Mouse (Mus musculus) left cerebral cortex, adult 8-10 months (tissue): ENCODE data around the gene Cd2. TPM values are rescaled to one million over a fixed set of nuclear protein-coding genes. Genes with fewer than 3 reads are reported as not detected.
A peak's percentile ranks its signal among the peaks of the same experiment; 100 is the strongest.

Source experiments
- DNase-seq, 2 experiments: peaks; one replicate each; pipeline ENCODE4 v3.0.0; 2022; ENCODE audit warnings: low spot score in 2 of 2
- total RNA-seq, 4 experiments: library from RNA; stranded (reverse); gene quantifications; 2 replicates each; pipeline ENCODE4 v1.2.4; 2022

The Cd2 gene
- total RNA-seq, 4 experiments from 2014 or later = 0.65 TPM; not detected in 3

DNA sequence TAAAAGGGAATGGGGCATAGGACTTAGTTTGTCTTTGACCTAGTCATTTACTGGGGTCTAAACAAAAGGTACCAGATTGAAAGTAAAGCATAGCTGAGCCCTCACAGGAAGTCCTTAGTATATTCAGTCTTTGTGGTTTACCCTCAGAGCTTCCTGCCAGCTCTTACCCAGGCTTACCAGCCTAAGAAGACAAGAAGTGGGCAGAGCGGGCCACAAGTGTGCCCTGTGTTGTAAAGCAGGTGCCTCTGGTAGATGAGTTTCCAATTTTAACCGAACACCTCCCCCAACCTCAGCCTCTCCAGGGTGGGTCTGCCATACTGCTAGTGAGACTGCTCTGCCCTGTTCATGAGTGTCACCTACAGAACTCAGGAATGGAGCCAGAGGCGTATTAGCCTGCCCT is 12.9 kb downstream of the Cd2 start:
- no peak for DNase-seq

DNA sequence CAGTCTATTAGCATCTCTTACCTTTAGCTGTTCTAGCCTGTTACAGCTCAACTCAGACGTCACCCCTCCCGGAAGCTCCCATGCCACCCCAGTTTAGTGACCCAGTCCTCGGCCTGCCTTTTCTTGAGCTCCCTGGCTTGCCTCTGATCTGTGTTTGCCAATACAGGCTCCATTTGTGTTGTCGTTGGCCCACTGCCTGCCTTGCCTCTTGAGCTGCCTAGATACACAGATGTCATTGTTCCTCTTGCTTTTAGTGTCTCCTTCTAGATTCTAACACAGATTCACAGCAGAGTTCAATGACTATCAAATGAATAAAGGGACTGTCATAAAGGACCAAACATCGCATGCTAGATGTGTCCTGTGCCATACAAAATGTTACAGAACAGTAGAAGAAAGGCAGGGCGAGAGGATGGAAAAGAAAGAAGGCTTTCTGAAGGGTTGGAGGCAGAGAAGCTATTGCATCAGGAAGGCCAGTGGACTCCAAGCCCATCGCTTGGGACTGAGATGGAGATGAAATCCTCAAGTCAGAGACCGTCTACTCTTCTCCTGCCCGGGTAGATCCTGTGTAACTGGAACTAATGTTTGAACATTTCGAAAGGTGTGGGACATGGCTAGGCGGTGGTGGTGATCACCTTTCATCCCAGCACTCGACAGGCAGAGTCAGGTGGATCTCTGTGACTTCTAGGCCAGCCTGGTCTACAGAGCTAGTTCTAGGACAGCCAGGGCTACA is 13.5 kb downstream of the Cd2 start:
- DNase-seq = peak in 1 of 2 experiments; percentile 46

DNA sequence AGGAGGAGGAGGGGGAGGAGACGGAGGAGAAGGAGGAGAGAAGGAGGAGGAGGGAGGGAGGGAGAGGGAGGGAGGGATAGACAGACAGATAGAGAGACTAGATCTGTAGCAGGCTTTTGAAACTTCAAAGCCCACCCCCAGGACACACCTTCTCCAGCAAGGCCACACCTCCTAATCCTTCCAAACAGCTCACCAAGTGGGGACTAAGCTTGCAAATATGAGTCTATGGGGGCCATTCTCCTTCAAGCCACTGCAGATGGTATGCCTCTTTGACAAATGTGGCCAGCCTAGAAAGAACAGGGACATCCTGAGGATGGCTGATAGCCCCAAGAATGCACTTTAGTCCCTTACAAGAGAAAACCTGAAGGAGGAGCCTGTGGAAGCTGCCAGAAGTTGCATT is 15.6 kb downstream of the Cd2 start:
- no peak for DNase-seq

DNA sequence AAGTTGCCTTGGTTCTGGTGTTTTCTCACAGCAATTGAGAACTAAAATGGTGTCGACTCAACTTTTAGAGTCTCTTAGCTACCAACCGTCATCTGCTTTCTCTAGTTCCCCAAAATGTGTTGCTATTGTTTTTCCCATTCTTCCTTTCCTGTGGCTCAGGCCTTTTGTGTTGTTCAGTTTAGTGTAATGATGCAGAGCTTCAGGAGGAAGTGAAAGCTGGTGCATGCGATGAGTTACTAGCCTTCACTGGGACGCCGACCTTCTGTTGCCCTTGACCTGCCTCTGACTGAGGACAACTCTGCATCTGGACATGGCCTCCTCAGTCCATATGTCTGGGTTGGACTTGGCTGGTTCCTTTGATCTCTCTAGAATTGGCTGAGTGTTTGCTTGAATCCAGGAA is 16.9 kb downstream of the Cd2 start:
- DNase-seq = no peak

DNA sequence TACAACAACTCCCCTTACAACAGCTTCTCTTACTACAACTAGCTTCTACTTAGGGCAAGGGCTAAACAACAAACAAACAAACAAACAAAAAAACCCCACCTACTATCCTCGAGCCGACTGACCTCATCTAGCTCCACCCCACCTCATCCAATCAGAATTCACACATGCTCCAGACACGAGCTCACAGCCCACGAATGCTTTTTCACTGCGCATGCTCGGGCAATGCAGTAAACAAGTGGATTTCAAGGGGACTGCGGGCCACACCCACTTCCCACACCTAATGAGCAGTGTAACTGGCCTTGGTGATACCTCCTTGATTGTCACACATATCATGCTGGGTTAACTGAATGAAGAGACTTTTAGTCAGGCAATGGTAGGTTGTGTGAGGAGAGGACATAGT is 19.4 kb downstream of the Cd2 start:
- no peak for DNase-seq

DNA sequence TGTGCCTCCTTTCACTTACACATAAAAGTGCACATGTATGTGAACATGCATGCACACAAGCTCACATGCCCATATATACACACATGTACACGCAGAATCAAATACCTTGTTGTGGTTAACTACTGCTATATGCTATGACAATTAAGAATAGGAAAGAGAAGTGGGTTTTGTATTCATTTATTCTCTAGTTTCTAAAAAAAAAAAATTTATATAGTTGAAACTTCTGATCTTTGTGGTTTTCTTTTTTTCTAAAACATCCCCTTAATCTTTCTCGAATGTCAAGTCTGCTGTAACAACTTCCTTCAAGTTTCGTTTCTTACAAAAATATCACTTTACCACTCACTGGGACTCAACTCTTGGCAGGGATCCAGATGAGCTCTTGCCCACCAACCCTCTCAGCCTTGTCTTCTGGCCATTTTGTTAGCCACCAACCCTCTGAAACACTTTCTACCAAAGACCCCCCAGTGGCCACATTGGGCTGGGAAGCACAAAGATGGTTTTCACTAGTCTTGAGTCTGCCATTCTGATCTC is 22.1 kb downstream of the Cd2 start:
- DNase-seq = no peak

DNA sequence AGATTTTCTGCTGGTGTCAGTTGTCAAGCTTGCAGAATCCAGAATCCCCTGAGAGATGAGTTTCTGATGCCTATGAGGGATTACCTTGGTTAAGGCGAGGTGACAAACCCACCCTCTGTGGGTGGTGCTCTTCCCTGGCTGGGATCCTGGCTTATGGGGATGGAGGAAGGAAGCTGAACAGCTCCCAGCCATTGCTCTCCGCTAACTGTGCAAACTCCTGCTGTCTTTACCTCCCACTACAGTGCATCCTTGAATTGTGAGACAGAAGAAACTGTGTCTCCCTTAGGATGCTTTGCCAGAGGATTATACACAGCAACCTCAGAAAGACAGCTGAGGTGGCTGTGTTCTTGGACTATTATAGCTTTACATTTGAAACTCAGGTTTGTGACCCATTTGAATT is 28.8 kb downstream of the Cd2 start:
- DNase-seq = no peak

DNA sequence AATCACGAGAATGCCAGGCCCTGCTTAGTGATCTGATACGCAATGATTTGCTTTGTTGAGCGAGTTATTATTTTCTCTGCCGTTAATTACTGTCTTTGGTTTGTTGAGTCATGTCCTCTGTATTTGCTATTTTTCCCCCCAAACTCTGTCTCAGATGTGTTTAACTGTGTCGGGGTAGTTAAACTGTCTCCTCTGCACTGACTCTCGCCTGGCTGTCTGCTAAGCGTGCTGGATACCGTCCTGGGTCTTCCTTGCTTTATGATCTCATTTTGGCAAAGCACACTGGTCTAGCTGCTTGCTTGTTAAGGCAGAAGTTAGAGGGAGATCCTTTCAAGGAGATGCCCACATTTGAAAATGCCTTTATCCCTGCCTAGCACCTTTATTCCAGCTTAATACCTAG is 31.6 kb downstream of the Cd2 start:
- DNase-seq = no peak

DNA sequence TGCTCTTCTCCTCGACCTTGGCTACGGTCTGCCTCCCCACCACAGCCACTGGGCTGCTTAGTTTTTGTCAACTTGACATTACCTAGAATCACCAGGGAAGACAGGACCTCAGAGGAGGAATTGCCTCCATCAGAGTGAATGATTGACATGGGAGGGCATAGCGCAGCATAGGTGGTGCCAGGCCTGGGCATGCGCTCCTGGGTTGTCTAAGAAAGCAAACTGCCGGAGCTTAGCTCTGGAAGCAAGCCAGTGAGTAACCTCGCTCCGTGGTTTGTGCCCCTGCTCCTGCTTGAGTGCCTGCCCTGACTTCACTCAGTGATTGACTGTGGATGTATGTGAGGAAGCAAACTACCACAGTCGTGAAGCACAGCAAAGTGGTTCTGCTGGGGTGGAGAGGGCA is 35.6 kb downstream of the Cd2 start:
- no peak for DNase-seq

DNA sequence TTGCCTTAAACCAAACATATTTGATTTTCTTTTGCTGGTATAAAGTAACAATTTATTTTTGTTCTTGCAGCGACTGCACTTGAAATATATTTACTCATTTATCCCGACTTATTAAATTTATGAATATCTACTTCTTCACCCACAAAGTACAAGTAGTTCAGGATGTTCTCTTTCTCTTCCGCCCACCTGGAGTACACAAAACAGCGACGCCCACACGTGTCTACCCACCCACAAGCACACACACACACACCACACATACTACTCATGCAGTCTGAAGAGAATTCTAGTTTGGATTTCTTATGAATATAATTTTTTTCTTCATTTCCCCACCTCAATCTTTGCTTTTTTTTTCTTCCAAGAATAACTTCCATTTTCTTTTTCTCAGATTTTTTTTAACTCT is 37.9 kb downstream of the Cd2 start:
- DNase-seq = peak in 1 of 2 experiments; percentile 28

DNA sequence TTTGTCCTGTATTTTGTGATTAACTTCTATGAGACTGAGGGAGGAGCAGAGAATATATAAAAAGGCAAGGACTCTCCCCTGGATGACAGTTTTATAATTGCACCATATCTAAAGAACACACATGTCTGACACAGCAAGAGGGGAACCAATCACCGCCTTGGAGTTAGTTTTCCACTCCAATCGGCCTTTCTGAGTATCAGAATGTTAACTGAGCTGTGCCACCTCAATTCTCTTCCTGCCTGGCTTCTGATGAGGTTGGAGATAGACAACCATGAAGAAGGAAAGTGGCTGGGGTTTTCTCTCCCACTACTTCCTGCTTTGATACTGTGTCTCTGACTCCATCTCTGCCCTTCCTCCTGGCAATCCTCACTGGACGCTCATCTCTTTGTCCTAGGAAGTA is 42.5 kb downstream of the Cd2 start:
- no peak for DNase-seq

DNA sequence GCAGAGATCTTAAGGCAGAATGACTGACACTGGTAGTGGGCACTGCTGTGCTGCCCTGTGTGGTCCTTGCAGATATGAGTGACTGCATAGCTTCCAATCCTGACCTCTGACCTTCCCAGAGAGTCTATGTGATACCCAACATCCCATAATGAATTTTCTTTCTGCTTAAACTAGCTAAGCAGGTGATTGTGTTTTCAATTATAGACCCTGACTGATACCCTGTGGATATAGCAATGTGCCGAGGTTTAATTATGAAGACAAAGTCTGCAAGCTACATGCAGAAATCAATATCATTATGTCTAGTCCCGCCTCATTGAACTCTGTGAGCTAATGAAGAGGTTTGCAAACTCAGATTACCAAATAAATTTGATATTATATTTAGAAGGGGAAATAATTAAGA is 44.7 kb downstream of the Cd2 start:
- no peak for DNase-seq

DNA sequence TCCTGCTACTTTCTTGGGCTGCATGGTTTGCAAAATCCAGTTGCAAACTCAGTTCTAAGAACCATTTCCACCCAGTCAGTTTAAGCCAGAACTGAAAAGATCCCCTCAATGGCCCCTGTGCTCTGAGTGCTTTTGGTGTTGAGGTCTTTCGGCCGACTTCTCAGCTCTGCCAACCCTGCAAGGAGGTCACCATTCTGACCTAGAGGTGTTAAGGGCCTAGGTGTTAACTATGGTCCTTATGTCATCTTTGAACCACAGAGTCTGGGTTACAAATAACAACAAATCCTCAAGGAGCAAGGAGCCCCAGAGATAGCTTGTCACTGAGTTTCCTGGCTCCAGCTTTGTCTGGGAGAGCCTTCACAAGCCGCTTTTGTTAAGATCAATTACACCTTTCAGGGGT is 45.9 kb downstream of the Cd2 start:
- DNase-seq = no peak

DNA sequence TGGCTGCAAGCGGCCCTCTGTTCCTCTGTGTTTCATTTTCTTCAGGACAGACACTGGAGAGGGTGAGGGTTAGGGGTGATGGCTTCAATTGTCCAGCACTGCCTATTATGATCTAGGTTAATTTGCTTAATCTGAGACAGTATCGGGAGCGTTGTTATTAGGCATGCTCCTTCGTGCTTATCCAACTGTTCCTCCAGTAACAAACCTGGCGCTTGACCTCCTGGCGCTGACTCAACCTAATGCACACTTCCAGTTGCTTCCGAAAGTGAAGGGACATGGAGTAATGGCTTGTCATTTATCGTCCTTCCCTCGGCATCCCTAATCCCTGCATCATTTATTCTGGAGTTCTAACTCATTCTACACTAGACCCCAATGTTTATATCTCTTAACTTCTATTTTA is 46.9 kb downstream of the Cd2 start:
- no peak for DNase-seq

DNA sequence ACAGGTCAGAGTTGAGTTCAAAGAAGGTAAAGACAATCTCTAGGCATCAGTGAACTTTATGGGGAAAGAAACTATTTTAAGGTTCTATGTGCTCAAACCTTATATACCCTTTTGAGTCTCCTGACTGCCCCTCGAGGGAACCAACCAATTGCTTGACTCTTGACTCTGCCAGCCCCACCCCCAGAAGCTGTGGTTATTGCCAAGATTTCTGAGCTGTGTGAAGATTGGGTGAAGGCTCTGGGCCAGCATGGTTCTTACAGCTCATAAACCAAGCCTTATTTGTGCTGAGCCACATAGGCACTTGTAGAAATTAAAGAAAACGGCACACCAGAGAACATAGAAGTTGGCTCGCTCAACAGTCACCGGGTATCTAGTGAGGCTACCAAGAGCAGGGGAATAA is 48.5 kb downstream of the Cd2 start:
- DNase-seq = no peak

DNA sequence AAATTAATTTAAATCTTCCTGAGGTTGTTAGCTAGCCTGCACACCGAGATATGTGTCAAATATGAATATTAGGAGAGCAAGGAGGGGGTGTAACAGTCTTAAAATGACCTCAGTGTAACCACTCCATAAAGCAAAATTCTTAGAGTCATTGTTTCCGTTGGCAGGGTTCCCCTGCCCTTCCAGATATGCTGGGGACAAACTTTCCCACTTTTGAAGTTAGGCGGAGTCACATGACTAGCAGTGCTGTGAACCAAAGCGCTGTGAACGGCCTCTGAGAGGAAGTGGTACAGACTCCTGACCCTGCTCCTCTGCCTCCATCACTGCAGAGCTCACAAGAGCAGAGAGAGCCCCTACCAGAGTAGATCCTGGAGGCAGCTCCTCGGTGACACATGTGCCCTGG is 49.0 kb downstream of the Cd2 start:
- no peak for DNase-seq

DNA sequence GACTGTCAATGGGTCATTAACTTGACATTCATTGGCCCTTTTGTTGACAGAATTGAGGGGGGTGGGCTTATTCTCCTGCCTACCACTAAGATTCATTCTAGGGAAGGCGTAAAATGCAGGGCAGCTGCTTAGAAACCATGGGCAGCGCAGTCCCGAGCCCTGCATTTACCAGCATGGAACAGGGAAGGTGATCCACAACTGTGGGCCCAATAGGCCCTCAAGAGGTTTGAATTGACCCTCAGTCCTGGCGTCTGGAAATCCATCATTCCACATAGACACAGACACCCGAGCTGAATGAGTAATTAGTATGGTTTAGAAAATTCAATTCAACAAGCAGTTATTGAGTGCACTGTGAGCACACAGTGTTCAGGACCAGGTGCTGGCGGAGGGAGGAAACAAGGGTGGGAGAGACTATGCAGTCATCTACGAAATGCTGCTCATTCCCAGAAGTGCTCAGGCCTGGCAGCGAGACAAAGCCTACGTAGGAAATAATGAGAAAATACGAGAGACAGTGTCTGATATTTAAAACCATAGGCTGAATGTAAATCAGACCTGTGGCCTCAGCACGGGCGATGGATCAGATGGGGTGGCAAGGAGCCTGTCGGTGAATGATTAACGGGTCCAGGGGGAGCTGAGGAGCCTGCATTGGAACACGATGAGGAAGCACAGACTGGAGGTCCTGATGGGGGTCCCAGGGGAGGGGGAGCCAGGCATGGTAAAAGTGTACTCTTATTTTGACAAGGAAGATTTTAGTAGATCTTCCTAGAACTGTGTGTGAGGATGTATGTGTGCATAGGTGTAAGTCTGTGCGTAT is 50.5 kb downstream of the Cd2 start:
- no peak for DNase-seq

DNA sequence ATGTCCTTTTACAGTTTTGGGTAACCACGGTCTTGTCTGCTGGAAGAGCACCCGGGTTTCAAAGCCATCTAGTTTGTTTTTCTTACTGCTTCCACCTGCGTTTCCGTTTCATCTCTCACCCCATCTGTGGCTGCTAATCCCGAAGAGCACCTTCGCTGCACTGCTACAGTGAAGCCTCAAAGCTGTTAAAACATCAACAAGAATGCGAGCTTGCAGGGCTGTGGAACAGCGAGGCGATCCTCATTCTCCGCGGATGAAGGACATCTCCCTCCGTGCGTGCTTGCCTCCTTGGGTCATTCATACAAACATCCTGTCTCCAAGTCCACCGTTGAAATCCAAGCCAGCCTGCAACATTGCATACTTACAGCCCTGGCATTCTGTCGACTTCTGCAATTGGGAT is 51.5 kb downstream of the Cd2 start:
- no peak for DNase-seq

DNA sequence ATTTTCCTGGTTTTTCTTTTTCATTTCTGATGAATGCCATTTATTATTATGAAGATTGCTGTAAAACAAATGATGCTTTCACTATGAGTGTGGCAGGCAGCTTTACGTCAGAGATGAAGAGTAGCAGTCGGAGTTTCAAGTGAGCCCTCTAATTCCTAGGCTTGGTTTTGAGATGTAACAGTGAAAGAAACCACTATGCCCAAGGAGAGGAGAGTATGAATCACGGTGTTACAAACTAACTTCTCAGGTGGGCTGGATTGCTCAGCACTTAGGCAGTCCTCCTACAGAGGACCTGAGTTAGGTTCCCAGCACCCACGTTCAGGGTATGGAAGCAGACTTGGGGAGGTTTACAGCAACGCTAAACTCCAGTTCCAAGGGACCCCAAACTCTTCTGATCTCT is 52.4 kb downstream of the Cd2 start:
- DNase-seq = no peak

DNA sequence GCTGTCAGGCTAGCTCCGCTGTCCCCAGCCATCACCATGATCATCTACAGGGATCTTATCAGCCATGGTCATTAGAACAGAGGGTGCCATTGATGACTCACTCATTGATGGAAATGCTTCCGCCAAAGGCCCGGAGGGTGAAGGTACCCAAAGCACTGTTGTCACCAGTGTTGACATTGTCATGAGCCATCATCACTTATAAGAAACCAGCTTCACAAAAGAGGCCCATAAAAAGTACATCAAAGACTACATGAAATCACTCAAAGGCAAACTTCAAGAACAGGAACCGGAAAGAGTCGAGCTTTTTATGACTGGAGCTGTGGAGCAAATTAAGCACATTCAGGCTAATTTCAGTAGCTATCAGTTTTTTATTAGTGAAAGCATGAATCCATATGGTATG is 54.3 kb downstream of the Cd2 start:
- DNase-seq = no peak

DNA sequence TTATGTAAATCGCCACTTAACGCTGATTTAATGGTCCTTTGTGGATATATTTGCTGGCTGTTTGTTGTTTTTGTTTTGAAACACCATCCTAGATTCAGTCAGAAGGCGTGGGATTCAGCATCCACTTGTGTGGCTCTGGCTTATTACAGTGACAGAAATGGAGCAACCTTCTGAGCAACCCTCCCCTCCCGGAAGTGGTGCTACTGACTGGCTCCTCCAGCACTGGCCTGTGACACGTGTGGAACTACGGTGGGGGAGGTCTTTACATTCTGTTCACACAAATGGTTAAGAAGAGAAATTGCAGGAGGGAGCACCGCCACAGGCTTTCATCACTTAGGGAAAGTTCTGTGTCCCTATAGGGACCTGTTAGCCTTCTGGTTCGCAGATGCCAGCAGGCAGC is 55.2 kb downstream of the Cd2 start:
- DNase-seq = no peak

DNA sequence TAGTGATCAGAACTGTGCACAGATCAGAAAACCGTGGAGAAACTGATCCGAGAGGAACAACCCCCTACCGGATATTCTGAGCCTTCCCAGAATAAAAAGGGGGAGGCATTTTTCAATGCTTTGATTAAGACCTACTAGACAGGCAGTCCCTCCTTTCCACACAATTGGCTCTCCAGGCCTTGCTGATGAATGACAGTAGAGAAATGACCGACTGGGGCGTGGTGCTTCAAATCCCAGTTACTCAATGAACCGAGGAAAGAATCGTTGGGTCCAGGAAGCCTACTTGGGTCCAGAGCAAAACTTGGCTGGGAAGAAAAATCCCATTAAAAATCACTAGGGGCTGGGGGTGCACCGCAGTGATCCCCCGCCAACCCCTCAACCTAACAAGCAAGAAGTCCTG is 57.5 kb downstream of the Cd2 start:
- DNase-seq = no peak

DNA sequence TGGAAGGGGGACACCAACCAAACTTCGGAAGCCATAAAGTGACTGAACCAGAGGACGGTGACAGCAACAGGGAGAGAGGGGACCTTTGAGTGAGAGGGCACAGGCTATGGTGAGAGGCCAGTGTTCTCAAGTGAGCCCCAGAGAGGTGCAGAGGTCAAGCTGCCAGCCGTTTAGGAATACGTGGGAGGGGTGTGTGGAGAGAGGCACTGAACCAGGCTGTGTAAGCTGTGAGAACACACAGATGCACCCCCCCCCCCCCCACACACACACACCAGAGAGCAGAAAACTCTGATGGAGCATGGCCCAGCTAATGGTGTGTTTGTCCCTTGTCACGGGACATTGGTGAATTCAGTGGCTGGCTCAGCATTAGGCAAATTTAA is 58.2 kb downstream of the Cd2 start:
- DNase-seq = no peak
